Mouse (Mus musculus): ENCODE data around the gene C530008M17Rik. TPM values are rescaled to one million over a fixed set of nuclear protein-coding genes. Genes with fewer than 3 reads are reported as not detected.

The C530008M17Rik gene
- total and polyA plus RNA-seq, 2 experiments from 2014 or later, result 59.3 to 68.7 TPM

DNA sequence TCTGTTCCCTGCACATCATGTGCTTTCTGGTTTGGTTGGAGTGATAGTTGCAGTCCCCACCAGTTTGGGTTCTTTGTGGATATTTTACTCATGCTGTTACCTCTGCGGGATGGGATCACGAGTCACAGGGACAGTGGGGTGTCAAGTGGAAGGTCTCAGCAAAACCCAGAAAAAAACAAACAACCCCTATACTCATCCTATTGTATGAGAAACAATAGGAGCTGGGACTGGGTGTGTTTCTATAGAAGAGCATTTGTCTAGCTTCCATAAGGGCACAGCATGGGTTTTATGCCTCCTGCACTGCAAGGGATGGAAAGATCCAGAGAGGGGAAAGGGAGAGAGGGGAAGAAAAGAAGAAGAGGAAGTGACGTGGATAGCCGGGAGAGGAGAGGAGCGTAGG, 96.0 kb downstream of the C530008M17Rik start:
- Histone ChIP-seq H3K9me3 (ENCODE audit: low read length) (no peaks in the 10 kb centered on the region), H3K4me2 (ENCODE audit: low read depth, low read length, poor library complexity, severe bottlenecking) (no peak overlapping the region), H3K27me3 (ENCODE audit: insufficient read depth, low read length) (no peaks in the 10 kb centered on the region), H3K36me3 (ENCODE audit: insufficient read depth, low read length) (no peaks in the 10 kb centered on the region), H3K27ac (ENCODE audit: low read depth, low read length) (no peak overlapping the region), H3K9ac (replicated peaks; ENCODE audit: low read length, poor library complexity, severe bottlenecking) (no peak overlapping the region), H3K4me3 (ENCODE audit: low read depth, low read length) (no peak overlapping the region), H3K4me1 (ENCODE audit: insufficient read depth, low read length) (no peaks in the 10 kb centered on the region)
- ATAC-seq (ENCODE audit: low FRiP score) (no peak), DNase-seq (ENCODE audit: low spot score) (no peak)
- no peak for TF ChIP-seq CTCF (IDR thresholded peaks at IDR 0.05)
- 54% methylated on average over 5 of the region's 5 CpGs for WGBS

GRCm38 (mm10) chr5:76760349-76760748, 104.0 kb downstream of the C530008M17Rik start:
- no peak for TF ChIP-seq CTCF (IDR thresholded peaks at IDR 0.05)
- Histone ChIP-seq H3K36me3 (ENCODE audit: insufficient read depth, low read length) (no peaks in the 10 kb centered on the region), H3K9me3 (ENCODE audit: low read length) (no peaks in the 10 kb centered on the region), H3K4me3 (ENCODE audit: low read depth, low read length) (no peak overlapping the region), H3K4me1 (ENCODE audit: insufficient read depth, low read length) (peaks cover 12% of the 10 kb centered on the region; the same call in 1 of the 2 replicates), H3K4me2 (ENCODE audit: low read depth, low read length, poor library complexity, severe bottlenecking) (no peak overlapping the region), H3K27me3 (ENCODE audit: insufficient read depth, low read length) (no peaks in the 10 kb centered on the region), H3K9ac (replicated peaks; ENCODE audit: low read length, poor library complexity, severe bottlenecking) (no peak overlapping the region), H3K27ac (ENCODE audit: low read depth, low read length) (no peak overlapping the region)
- DNase-seq (ENCODE audit: low spot score) (no peak), ATAC-seq (ENCODE audit: low FRiP score) (no peak)
- WGBS, result 70% methylated on average over 3 of the region's 3 CpGs

DNA sequence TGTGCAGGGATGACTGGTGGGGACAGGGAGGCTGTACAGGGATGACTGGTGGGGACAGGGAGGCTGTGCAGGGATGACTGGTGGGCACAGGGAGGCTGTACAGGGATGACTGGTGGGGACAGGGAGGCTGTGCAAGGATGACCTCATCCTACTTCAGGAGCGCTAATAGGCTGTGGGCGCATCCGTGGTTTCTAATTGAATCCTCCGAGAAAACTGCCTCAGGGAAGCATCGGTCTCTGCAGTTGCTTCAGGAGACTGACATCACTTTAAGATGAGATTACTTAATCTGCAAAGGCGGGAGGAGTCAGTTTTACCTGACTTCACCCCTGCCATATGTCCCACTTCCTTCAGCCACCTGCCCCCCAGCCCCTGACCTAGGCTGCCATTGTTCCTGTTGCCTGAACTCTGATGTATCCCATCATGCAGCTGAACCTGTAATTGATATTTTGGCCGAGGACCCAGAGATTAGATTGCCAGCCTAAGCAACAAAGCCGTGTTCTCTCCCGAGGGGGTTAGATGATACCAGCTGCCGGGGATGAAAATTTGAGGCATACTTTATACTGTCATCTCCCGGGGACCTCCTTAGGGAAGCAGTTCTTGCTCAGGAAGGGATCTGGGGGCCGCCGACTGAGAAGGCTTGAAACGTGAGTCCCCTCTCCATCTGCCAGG, 105.9 kb downstream of the C530008M17Rik start:
- Histone ChIP-seq H3K36me3 (ENCODE audit: insufficient read depth, low read length) (no peaks in the 10 kb centered on the region), H3K27ac (ENCODE audit: low read depth, low read length) (peak overlapping the region; percentile 38; the same call in 1 of the 2 replicates), H3K9ac (replicated peaks; ENCODE audit: low read length, poor library complexity, severe bottlenecking) (0 out of 2 replicates have a peak overlapping the region, but pooled peaks have one; percentile 2), H3K4me1 (ENCODE audit: insufficient read depth, low read length) (peaks cover 12% of the 10 kb centered on the region; the same call in 1 of the 2 replicates), H3K4me2 (ENCODE audit: low read depth, low read length, poor library complexity, severe bottlenecking) (no peak overlapping the region), H3K9me3 (ENCODE audit: low read length) (no peaks in the 10 kb centered on the region), H3K4me3 (ENCODE audit: low read depth, low read length) (no peak overlapping the region), H3K27me3 (ENCODE audit: insufficient read depth, low read length) (no peaks in the 10 kb centered on the region)
- ATAC-seq (ENCODE audit: low FRiP score) (peak; percentile 36; the same call in 1 of the 2 replicates), DNase-seq (ENCODE audit: low spot score) (peak; percentile 77)
- WGBS, result 38% methylated on average over 14 of the region's 14 CpGs
- no peak for TF ChIP-seq CTCF (IDR thresholded peaks at IDR 0.05)

DNA sequence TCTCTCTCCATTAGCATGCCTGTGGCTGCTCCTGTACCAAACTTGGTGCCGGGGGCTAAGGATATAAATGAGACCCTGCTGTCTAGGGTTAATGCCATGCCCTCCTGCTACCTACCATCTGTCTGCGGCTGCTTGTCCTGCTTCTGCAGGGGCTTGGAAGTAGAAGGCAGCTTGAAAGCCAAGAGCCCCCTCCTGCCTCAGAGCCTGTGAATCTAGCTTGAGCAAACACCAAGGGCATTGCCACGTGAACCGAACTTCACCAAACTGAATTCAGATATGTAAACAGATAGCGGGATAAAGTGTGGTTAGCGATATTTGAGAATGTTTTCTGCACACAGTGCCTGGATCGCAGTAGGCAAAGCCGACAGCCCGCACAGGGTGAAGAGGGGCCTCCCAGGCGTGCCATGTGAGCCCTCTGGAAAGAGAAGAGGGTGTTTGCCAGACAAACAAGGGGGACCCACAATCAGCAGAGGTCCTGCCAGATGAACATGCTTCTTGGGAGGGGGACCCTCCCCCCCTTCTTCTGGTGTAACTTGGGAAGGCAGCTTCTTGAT, 106.9 kb downstream of the C530008M17Rik start:
- peaks cover 12% of the 10 kb centered on the region; the same call in 1 of the 2 replicates for H3K4me1 ChIP-seq (ENCODE audit: insufficient read depth, low read length)
- DNase-seq (ENCODE audit: low spot score), result peak; percentile 77
- no peak overlapping the region for H3K4me3 ChIP-seq (ENCODE audit: low read depth, low read length)
- no peak overlapping the region for H3K9ac ChIP-seq (replicated peaks; ENCODE audit: low read length, poor library complexity, severe bottlenecking)
- no peaks in the 10 kb centered on the region for H3K27me3 ChIP-seq (ENCODE audit: insufficient read depth, low read length)
- no peak for TF ChIP-seq CTCF (IDR thresholded peaks at IDR 0.05)
- 0 out of 2 replicates have a peak overlapping the region, but pooled peaks have one; percentile 34 for H3K27ac ChIP-seq (ENCODE audit: low read depth, low read length)
- H3K4me2 ChIP-seq (ENCODE audit: low read depth, low read length, poor library complexity, severe bottlenecking), result no peak overlapping the region
- peak; percentile 66; the same call in 1 of the 2 replicates for ATAC-seq (ENCODE audit: low FRiP score)
- 49% methylated on average over 10 of the region's 10 CpGs for WGBS
- no peaks in the 10 kb centered on the region for H3K36me3 ChIP-seq (ENCODE audit: insufficient read depth, low read length)
- H3K9me3 ChIP-seq (ENCODE audit: low read length), result no peaks in the 10 kb centered on the region

- H3K4me3 ChIP-seq (ENCODE audit: low read depth, low read length), result no peak overlapping the region
- no peaks in the 10 kb centered on the region for H3K36me3 ChIP-seq (ENCODE audit: insufficient read depth, low read length)
- no peaks in the 10 kb centered on the region for H3K27me3 ChIP-seq (ENCODE audit: insufficient read depth, low read length)
- peaks cover 12% of the 10 kb centered on the region; the same call in 1 of the 2 replicates for H3K4me1 ChIP-seq (ENCODE audit: insufficient read depth, low read length)
- no peaks in the 10 kb centered on the region for H3K9me3 ChIP-seq (ENCODE audit: low read length)
- no peak overlapping the region for H3K9ac ChIP-seq (replicated peaks; ENCODE audit: low read length, poor library complexity, severe bottlenecking)
- WGBS, result 51% methylated on average over 6 of the region's 6 CpGs
- H3K27ac ChIP-seq (ENCODE audit: low read depth, low read length), result peak overlapping the region; percentile 34; the same call in 1 of the 2 replicates
- ATAC-seq (ENCODE audit: low FRiP score), result no peak
- H3K4me2 ChIP-seq (ENCODE audit: low read depth, low read length, poor library complexity, severe bottlenecking), result no peak overlapping the region
- peak; percentile 72 for DNase-seq (ENCODE audit: low spot score)
- TF ChIP-seq CTCF (IDR thresholded peaks at IDR 0.05), result no peak
Measured at GRCm38 (mm10) chr5:76763731-76764130, 107.4 kb downstream of the C530008M17Rik start.

GRCm38 (mm10) chr5:76769014-76769413, 112.7 kb downstream of the C530008M17Rik start:
- DNase-seq (ENCODE audit: low spot score), result no peak
- Histone ChIP-seq H3K4me2 (ENCODE audit: low read depth, low read length, poor library complexity, severe bottlenecking) (no peak overlapping the region), H3K9me3 (ENCODE audit: low read length) (no peaks in the 10 kb centered on the region), H3K36me3 (ENCODE audit: insufficient read depth, low read length) (no peaks in the 10 kb centered on the region), H3K4me1 (ENCODE audit: insufficient read depth, low read length) (no peaks in the 10 kb centered on the region), H3K27ac (ENCODE audit: low read depth, low read length) (no peak overlapping the region), H3K4me3 (ENCODE audit: low read depth, low read length) (no peak overlapping the region), H3K27me3 (ENCODE audit: insufficient read depth, low read length) (no peaks in the 10 kb centered on the region), H3K9ac (replicated peaks; ENCODE audit: low read length, poor library complexity, severe bottlenecking) (no peak overlapping the region)
- 82% methylated on average over 3 of the region's 3 CpGs for WGBS
- TF ChIP-seq CTCF (IDR thresholded peaks at IDR 0.05), result peak; percentile 28
- no peak for ATAC-seq (ENCODE audit: low FRiP score)
